Mouse (Mus musculus): Measurements from ENCODE around the gene Pnp2.
"Not testable (repeated sequence)": the region's sequence is repeated elsewhere in the genome, so short reads cannot be mapped to it uniquely, and the experiment has no call there.

DNA sequence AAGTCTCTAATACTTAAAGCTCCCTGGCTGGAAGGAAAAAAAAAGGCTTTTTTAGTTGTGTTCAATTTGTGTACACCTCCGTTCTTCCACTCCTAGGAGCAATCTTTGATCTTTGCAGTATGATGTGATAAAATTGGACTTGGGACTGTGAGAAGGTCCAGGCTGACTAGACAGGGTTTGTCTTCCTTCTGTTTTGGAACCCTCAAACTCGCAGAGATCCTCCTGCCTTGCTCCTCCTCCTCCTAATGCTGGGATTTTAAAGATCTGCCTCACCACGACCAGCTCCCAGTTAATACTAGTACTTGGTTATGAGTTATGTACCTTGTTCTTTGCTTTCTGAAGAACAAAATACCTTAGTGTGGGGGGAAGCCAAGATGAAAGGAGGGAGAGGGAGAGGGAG, 10.3 kb upstream of the Pnp2 start:
- TF ChIP-seq CTCF (IDR thresholded peaks at IDR 0.05; ENCODE audit: control insufficient read depth, insufficient read depth, insufficient read length); MYOG (IDR thresholded peaks at IDR 0.05; ENCODE audit: control insufficient read depth, extremely low read depth, insufficient read length); CEBPB (IDR thresholded peaks at IDR 0.05; ENCODE audit: low read depth); MYOD1 (IDR thresholded peaks at IDR 0.05; ENCODE audit: control insufficient read depth, insufficient read length, low read depth): not testable (repeated sequence)
